Mouse (Mus musculus): ENCODE measurements around the gene Taf4.

The Taf4 gene

GRCm38 (mm10) chr2:179931741-179932140 is 44.7 kb downstream of the Taf4 start:
- no peak for DNase-seq

GRCm38 (mm10) chr2:179929166-179929565 is 47.3 kb downstream of the Taf4 start:
- no peak for DNase-seq

- no peak for DNase-seq
Measured at GRCm38 (mm10) chr2:179924038-179924437, 52.4 kb downstream of the Taf4 start.

GRCm38 (mm10) chr2:179921021-179921653 is 55.3 kb downstream of the Taf4 start:
- DNase-seq: no peak

GRCm38 (mm10) chr2:179920042-179920441 is 56.4 kb downstream of the Taf4 start:
- DNase-seq: no peak

GRCm38 (mm10) chr2:179916877-179917673 is 59.4 kb downstream of the Taf4 start:
- DNase-seq: peak; percentile 41 to 67

GRCm38 (mm10) chr2:179914246-179914645 is 62.2 kb downstream of the Taf4 start:
- DNase-seq: no peak

GRCm38 (mm10) chr2:179913349-179913748 is 63.1 kb downstream of the Taf4 start:
- no peak for DNase-seq

GRCm38 (mm10) chr2:179912911-179913310 is 63.5 kb downstream of the Taf4 start:
- DNase-seq: no peak

- no peak for DNase-seq
Measured at GRCm38 (mm10) chr2:179896949-179897348, 79.5 kb downstream of the Taf4 start.

GRCm38 (mm10) chr2:179891048-179891447 is 85.4 kb downstream of the Taf4 start:
- DNase-seq: no peak

GRCm38 (mm10) chr2:179884561-179884960 is 91.9 kb downstream of the Taf4 start:
- DNase-seq: no peak

GRCm38 (mm10) chr2:179877551-179878215 is 98.8 kb downstream of the Taf4 start:
- DNase-seq: peak in 1 of 2 experiments; percentile 27

GRCm38 (mm10) chr2:179875147-179875546 is 101.3 kb downstream of the Taf4 start:
- peak in 1 of 2 experiments; percentile 44 for DNase-seq

GRCm38 (mm10) chr2:179873315-179873714 is 103.1 kb downstream of the Taf4 start:
- DNase-seq: peak in 1 of 2 experiments; percentile 9

GRCm38 (mm10) chr2:179872724-179873123 is 103.7 kb downstream of the Taf4 start:
- no peak for DNase-seq

GRCm38 (mm10) chr2:179869871-179870270 is 106.6 kb downstream of the Taf4 start:
- no peak for DNase-seq

- no peak for DNase-seq
Measured at GRCm38 (mm10) chr2:179867669-179868068, 108.8 kb downstream of the Taf4 start.

GRCm38 (mm10) chr2:179865097-179865496 is 111.3 kb downstream of the Taf4 start:
- no peak for DNase-seq

- DNase-seq: no peak
Measured at GRCm38 (mm10) chr2:179863266-179863665, 113.2 kb downstream of the Taf4 start.

GRCm38 (mm10) chr2:179862676-179863075 is 113.8 kb downstream of the Taf4 start:
- no peak for DNase-seq
